Mouse (Mus musculus) liver, adult 2 months (tissue): ENCODE measurements around the gene Zan.

ENCODE experiments used
- CTCF ChIP-seq: fragments of 200-500 bp; IDR thresholded peaks from 2 replicates; pipeline ENCODE4 v1.5.1; 2011; ENCODE audit warnings: low read depth, low read length, control low read depth
- POLR2A ChIP-seq: fragments of 200-500 bp; IDR thresholded peaks from 2 replicates; pipeline ENCODE4 v1.6.1; 2011; ENCODE audit warnings: low read length, control low read depth; ENCODE audit not compliant: insufficient read depth; ENCODE audit errors: extremely low read depth

- TF ChIP-seq CTCF = no peak
- no peak for TF ChIP-seq POLR2A
These were observed 47.3 kb upstream of the Zan start for GRCm38 (mm10) chr5:137524251-137524515.
